Mouse (Mus musculus): ENCODE measurements around the gene Trank1. TPM values are rescaled to one million over a fixed set of nuclear protein-coding genes. Genes with fewer than 3 reads are reported as not detected.

Trank1 gene
- 100 to 1,000 TPM; 159 to 197 TPM for total RNA-seq (2021)

DNA sequence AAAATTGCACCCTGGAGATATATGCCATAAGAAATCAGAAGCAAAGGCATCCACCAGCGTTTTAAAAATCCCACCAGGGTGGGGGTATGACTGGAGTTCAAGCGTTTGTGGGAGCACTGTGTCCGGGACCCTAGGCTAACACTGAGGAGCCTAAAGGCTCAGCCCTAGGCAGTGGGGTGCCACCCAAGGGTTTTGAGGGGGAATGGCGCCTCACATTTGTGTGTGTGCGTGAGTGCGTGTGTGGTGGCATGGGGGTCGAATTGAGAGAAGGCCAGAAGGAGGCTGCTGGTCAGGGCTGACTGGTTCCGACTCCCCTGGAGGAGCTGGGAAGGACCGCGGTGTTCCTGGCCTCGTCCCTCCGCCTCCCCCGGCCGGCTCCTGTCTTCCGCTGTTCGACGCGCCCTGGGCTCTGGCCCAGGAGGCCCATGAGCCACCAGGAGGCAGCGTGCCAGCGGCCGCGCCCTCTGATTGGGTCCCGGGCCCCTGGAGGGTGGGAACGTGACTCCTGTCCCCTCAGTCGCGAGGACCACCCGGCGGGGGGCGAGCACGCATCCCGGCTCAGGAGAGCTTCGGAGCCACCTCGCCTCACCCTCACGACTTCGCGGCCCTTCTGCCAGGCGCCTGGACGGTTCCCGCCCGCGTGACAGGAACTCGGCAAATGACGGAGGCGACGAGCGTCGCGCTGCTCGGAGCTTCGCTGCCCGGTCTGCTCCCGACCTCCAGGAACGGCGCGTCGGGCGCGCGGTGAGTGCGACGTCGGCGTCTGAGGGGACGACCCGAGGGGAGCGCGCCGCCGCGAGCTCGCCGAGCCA is at the start of gene Trank1:
Gene Trank1 (plus strand): TSS at position 709 of the 812 bp plus-strand sequence.
- peak; percentile 36 to 48 for DNase-seq (ENCODE audit: extremely low spot score in 1 of 2, low spot score in 1 of 2)

DNA sequence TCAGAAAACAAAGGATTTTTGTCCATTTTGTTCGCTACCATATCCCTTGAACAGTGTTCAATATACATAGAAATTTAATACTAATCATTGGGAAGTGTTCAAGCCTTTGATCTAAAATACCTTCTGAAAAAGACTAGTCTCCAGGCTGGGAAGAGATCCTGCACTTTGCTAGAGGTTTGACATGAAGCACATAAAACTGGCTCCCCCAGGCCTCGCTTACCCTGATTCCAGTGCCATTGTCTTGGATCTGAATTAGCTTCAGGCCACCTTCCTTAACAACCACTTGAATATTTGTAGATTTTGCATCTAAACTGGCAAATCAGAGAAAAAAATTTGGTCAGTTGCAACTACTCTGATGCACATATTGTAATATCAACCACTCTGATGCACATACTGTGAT is 43.5 kb upstream of the Trank1 start:
- DNase-seq (ENCODE audit: extremely low spot score in 1 of 2, low spot score in 1 of 2) = no peak

DNA sequence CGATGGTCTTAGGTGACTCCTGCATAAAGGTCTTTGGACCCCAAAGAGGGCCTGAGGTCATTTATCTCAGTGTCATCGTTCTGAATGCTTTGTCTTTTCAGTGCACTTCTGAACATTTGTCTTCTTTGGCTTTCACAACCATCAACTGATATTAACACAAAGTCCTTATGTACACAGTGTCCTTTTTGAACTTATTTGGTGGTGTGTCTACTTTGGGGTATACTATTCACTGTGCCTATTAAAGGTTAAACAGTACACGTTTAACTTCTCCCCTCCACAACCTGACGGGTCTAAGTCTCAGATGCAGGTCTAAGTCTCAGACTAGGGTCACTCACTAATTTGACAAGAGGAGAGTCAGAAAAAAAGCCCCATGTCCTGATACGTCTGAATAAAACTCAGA is 40.9 kb upstream of the Trank1 start:
- no peak for DNase-seq (ENCODE audit: extremely low spot score in 1 of 2, low spot score in 1 of 2)

DNA sequence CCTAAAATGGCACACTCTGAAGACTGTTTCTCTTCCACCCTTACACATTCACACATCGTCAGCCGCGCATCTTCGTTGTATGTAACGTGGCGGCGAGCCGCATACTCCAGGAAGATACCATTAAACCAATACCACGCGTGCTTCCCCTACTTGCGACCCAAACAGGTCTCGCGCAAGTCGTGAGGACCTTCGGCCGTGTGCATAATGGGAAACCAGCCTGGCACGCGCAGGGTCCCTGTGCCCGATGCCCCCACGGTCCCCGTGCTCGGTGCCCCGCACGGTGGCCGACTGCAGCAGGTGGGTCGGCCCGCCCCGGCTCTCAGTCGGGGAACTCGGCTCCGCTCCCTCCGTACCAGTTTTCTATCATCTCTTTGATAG is 40.5 kb upstream of the Trank1 start:
- DNase-seq (ENCODE audit: extremely low spot score in 1 of 2, low spot score in 1 of 2) = no peak

DNA sequence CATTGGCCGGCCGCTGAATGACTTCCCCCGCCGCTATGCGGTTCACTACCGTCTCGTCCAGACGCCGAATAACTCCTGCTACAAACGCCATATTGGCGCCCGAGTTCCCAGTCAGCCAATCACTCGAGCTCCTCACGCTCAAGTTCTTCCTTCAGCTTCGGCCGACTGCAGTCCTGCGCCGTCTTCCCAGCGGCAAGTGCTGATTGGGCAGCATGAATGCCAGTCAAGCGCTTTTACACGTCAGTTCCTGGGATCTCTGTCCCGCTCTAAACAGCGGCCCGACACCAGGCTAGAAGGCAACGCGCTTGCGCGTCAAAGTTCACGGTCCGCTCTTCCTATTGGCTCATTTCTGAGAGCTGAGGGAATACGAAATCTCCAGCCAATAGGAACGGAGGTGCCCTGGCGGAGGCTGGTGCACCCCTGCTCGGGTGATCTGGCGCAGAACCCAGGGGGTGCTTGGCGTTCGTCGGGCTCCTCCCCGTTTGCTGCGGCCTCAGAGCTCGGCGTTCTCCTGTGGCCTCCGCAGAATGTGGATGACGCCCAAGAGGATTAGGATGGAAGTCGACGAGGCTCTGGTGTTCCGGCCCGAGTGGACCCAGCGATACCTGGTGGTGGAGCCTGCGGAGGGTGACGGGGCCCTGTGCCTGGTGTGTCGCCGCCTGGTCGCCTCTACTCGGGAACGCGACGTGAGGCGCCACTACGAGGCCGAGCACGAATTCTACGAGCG is 39.9 kb upstream of the Trank1 start, which contains the start of the genes Mlh1 and Epm2aip1:
Gene Mlh1 (minus strand): TSS at position 358 of the 727 bp plus-strand sequence.
Gene Epm2aip1 (plus strand): TSS at position 496 of the 727 bp plus-strand sequence.
- DNase-seq (ENCODE audit: extremely low spot score in 1 of 2, low spot score in 1 of 2) = peak; percentile 92 to 99

DNA sequence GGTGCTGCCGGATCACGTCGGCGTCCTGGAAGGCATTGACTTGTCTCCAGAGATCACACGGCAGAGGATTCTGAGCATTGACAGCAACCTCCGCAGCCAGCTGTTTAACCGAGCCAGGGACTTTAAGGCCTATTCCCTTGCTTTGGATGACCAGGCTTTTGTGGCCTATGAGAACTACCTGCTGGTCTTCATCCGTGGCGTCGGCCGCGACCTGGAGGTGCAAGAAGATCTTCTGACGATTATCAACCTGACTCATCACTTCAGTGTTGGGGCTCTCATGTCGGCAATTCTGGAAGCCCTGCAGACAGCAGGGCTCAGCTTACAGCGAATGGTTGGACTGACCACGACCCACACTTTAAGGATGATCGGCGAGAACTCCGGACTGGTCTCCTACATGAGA is 39.2 kb upstream of the Trank1 start:
- DNase-seq (ENCODE audit: extremely low spot score in 1 of 2, low spot score in 1 of 2) = peak in 1 of 2 experiments; percentile 19

DNA sequence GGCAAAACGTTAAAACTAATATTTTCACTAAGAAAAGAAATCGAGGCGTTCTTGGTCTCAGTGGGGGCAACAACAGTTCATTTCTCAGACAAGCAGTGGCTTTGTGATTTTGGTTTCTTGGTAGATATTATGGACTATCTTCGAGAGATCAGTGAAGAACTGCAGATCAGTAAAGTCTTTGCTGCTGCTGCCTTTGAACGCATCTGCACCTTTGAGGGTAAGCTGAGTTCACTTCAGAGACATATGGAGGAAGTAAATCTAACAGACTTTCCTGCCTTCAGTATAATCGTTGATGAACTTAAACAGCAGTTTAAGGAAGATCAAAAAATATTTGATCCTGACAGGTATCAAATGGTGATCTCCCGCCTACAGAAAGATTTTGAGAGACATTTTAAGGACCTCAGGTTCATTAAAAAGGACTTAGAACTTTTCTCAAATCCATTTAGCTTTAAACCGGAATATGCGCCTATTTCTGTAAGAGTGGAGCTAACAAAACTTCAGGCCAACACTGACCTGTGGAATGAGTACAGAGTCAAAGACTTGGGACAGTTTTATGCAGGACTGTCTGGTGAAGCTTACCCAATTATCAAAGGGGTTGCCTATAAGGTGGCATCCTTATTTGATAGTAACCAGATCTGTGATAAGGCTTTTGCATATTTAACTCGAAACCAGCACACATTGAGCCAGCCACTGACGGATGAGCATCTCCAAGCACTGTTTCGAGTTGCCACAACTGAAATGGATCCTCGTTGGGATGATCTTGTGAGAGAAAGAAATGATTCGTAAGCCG is 38.3 kb upstream of the Trank1 start:
- no peak for DNase-seq (ENCODE audit: extremely low spot score in 1 of 2, low spot score in 1 of 2)

DNA sequence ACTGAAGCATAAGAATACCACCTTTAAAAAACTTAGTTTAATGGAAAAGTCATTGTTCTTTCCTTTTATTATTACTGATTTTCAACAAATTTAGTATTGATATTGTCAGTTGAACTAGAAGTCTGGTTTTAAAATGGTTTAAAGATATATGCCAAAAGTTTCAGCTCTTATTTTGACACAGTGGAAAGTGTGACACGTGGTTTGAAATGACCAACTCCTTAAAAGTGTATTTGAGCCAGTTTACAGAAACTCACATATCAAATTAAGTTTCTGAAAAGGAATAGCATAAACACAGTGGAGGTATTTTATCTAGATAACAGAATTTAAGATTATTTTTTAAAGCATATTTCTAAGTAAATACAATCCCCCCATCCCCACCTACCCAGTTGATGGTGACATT is 37.6 kb upstream of the Trank1 start:
- no peak for DNase-seq (ENCODE audit: extremely low spot score in 1 of 2, low spot score in 1 of 2)

DNA sequence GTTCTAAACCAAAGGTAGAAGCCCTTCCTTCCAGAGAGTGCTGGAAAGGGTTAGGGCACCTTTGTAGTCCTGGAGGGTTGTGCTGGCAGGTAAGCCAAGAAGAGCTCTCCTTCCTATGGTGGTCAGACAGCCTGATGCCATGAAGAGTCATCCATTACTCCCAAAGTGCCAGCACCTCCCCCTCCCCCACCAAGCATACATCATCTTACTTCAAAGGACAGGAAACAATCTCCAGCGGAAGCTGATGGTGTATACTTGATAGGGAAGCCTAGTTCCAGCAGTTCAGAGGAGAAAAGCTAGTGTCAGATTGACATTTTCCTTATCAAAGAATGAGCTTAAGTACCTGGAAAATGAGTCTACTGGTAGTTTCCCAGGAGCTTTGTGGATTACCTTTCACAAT is 36.4 kb upstream of the Trank1 start:
- no peak for DNase-seq (ENCODE audit: extremely low spot score in 1 of 2, low spot score in 1 of 2)

DNA sequence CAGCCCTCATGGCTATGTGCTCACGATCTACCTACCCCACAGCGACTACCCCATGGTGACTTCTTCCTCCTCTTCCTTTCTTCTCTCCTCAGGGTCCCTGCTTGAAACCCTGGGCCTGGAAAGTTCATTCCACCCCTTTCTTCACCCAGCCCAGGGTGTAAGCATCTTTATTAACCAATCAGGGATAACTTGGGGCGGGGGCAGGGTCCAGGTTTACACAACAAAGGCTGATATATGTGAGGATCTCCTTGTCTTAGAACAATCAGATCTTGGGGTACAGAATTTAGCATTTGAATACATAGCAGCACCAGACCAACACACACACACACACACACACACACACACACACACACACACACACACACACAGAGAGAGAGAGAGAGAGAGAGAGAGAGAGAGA is 26.5 kb upstream of the Trank1 start:
- DNase-seq (ENCODE audit: extremely low spot score in 1 of 2, low spot score in 1 of 2) = no peak

DNA sequence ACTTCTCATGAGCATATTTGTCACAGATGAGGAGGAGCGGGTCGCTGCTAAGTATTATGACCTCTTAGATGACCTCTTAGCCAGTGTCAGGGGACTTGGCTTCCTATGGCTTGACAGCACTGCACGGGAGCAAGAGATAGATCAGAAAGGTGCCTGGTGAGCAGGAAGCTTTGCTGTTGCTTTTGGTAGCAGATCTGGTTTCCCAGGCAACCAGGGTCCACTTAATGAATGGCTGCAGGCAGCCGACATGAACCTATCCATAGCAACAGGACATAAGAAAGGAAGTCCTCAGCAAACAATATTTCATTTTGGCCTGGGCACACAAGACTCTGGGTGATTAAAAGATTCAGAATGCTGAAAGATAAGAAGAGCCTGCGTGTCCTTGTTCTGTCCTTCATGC is 25.9 kb upstream of the Trank1 start:
- no peak for DNase-seq (ENCODE audit: extremely low spot score in 1 of 2, low spot score in 1 of 2)

DNA sequence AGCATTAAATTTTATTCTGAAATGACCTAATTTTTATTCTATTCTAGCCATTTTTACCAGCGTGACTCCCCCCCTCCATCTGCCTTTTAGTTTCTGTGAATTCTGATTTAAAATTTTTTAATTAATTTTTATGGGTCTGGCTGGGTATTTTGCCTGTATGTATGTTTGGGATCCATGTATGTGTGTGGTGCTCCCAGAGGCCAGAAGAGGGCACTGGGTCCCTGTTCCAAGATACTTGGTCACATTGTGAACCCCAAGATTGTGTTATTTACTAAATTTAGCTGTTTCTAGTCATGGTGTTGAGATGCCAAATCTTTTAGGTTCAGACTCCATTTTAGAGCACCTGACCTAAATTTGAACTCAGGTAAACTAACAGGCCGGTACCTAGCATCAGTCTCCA is 25.1 kb upstream of the Trank1 start:
- DNase-seq (ENCODE audit: extremely low spot score in 1 of 2, low spot score in 1 of 2) = no peak

DNA sequence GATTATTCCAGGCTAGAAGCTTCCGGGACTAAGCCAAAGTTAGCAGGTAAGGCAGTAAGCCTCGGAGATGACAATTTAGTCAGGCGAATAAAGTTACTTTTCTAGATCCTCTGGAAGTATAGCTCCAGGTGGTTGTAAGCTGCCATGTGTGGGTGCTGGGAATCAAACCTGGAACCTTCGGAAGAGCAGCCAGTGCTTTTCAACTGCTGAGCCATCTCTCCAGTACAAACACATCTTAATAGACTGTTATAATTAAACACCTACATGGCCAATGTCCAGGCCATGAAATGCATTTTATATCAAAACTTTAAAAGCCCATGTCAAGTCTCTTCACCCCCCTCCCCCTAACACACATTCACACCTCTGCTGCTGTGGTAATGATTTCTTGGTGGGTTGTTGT is 23.6 kb upstream of the Trank1 start:
- DNase-seq (ENCODE audit: extremely low spot score in 1 of 2, low spot score in 1 of 2) = no peak

DNA sequence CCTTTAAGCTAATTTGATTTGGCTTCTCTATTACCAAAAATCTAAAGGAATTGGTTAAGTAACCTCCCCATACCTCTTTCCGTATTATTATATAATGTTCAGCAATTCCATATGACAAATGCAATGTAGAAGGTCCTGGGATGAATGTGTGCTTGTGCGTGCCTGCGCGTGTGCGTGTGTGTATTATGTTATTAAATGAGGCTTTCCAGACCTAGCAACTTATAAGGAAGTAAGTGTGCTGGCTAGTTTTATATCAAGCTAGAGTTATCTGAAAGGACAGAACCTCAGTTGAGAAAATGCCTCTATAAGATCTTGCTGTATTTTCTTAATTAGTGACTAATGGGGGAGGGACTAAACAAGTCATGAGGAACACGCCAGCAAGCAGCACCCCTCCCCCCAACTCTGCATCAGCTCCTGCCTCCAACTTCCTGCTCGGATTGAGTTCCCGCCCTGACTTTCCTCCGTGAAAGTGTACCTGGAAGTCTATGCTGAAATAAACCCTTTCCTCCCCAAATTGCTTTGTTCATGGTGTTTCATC is 22.2 kb upstream of the Trank1 start:
- no peak for DNase-seq (ENCODE audit: extremely low spot score in 1 of 2, low spot score in 1 of 2)

DNA sequence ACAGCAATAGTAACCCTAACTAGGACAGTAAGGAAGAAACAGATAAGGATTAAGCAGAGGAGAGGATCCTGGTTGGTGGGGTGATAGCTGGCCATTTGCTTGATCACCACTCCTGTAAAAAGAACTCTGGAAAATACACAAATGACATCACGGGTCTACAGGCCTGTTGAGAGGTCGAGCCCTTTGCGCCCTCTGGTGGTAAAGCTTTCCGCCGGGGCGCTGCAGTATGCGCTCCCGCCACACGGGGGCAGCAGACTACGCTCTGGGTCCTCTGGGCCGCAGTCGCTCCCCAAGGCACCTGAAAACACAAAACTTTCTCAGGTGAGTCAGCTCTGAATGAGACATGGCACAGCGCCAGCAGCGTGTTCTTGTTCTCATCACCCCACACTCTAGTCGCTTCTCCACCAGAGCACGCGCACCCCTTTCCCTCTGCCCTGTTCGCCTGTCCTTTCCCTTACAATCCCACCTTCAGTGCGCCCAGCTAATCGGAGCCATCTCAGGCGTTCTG is 21.7 kb upstream of the Trank1 start:
- peak; percentile 96 to 99 for DNase-seq (ENCODE audit: extremely low spot score in 1 of 2, low spot score in 1 of 2)

DNA sequence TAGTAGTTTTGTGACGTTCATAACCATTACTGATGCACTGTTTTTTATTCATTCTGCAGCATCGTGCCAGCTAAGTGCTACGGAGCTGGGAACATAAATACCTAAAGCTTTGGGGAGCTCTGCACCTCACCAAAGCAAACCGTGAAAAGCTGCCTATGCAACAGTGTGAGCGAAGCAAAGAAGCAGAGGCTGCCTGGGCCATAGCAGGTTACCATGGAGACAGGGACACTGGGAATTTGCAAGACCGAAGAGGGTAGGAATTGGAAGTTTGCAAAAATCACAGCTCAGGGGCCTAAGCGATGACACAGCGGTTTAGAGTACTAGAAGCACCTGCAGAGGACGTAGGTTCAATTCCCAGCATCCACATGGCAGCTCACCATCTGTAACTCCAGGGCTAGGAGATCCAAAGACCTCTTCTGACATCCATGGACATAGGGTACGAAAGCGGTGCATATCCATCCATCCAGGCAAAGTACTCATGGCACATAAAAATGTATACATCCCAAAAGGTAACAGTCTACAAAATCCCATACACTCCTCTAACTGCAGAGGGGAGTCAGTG is 20.9 kb upstream of the Trank1 start:
- no peak for DNase-seq (ENCODE audit: extremely low spot score in 1 of 2, low spot score in 1 of 2)

DNA sequence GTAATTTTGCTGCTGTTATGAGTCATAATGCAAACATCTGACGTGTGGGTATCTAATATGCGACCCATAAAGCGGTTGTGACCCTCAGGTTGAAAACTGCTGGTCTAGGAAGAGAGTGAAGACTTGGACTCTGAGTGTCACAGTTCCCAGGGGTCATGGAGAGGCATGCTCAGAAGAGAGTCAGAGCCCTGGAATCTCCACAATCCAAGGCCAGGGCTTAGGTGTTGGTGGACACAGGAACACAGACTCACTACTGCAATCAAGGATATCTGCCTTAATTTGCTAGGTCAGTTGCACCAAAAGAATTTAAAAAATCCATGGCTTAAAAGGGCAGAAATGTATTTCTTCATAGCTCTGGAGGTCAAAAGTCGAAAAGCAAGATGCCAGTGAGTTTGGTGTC is 18.3 kb upstream of the Trank1 start:
- DNase-seq (ENCODE audit: extremely low spot score in 1 of 2, low spot score in 1 of 2) = no peak

DNA sequence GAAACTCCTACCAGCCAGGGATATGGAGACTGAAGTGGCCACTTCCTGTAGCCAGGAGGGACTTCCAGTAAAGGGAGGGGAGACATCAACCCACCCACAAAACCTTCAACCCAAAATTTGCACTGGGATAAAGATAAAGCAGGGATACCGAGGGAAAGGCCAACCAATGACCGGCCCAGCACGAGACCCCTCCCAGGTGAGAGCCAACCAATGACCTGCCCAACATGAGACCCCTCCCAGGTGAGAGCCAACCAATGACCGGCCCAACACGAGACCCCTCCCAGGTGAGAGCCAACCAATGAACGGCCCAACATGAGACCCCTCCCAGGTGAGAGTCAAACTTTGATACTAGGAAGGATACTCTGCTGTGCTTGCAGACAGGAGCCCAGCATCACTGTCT is 16.6 kb upstream of the Trank1 start:
- DNase-seq (ENCODE audit: extremely low spot score in 1 of 2, low spot score in 1 of 2) = no peak

DNA sequence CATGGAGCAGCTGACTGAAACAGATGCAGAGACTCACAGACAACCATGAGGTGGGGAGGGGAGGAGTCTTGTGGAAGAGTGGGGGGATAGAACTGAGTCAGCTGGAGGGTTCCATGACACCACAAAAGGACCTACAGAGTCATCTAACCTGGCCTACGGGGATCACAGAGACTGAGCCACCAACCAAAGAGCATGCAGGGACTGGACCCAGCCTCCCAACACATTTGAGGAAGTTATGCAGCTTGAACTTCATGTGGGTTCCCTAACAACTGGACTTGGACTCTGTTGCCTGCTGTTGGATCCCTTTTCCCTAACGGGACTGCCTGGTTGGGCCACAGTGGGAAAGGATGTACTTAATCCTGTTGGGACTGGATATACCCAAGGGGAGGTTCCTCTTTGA is 16.2 kb upstream of the Trank1 start:
- no peak for DNase-seq (ENCODE audit: extremely low spot score in 1 of 2, low spot score in 1 of 2)

DNA sequence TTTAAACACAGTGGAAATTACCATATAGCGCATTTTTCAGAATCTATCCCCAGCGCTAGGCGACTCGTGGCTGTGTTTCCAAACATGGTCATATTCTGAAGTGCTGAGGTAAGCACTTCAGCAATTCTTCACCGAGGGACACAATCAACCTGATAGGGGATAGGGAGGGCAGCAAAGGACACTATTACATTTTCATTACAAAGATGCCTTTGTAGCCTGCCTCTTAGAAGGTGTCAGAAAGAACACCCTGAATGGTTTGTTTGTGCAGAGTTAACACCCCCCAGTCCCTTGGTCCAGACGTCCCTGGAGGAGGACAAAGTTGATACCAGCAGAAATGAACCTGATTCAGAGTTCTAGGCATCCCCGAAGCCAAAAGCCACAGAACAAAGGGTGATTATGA is 15.1 kb upstream of the Trank1 start:
- DNase-seq (ENCODE audit: extremely low spot score in 1 of 2, low spot score in 1 of 2) = no peak
